Mouse (Mus musculus): ENCODE results near the gene A630089N07Rik. TPM values are rescaled to one million over a fixed set of nuclear protein-coding genes. Genes with fewer than 3 reads are reported as not detected.
"Not testable (repeated sequence)": the region's sequence is repeated elsewhere in the genome, so short reads cannot be mapped to it uniquely, and the experiment has no call there.

The A630089N07Rik gene
- polyA plus RNA-seq (2015; fragmentation: Nextera tagmentation; extraction: Ambion mirVana), result 19.9 and 24.9 TPM in 2 replicates

- H3K4me3 ChIP-seq (ENCODE audit: low read length), result peak within 1 kb of the TSS; percentile 72
- not testable (repeated sequence) for H3K9me3 ChIP-seq (ENCODE audit: low read length); H3K4me1 ChIP-seq (ENCODE audit: insufficient read depth, low read length); H3K27me3 ChIP-seq (ENCODE audit: insufficient read depth, low read length); H3K36me3 ChIP-seq (ENCODE audit: insufficient read depth, low read length)
- peak within 1 kb of the TSS; percentile 76 for H3K9ac ChIP-seq (replicated peaks; ENCODE audit: low read length)
- peak within 1 kb of the TSS; percentile 67 for H3K4me2 ChIP-seq (replicated peaks; ENCODE audit: low read depth, low read length)
- peak within 1 kb of the TSS; percentile 88 for H3K27ac ChIP-seq (ENCODE audit: low read length)
- WGBS, result under 1% methylated on average over 25 of the region's 25 CpGs
- ATAC-seq (ENCODE audit: low FRiP score, low TSS enrichment), result peak; percentile 99
Measured at GRCm38 (mm10) chr16:98081889-98082818, at the start of gene A630089N07Rik. Gene A630089N07Rik (minus strand): TSS chr16:98082450.

GRCm38 (mm10) chr16:98107109-98107508 lies 24.9 kb upstream of the A630089N07Rik start:
- Histone ChIP-seq H3K27ac (ENCODE audit: low read length) (no peak overlapping the region), H3K4me1 (ENCODE audit: insufficient read depth, low read length) (no peaks in the 10 kb centered on the region), H3K4me3 (ENCODE audit: low read length) (no peak overlapping the region), H3K27me3 (ENCODE audit: insufficient read depth, low read length) (no peaks in the 10 kb centered on the region), H3K4me2 (replicated peaks; ENCODE audit: low read depth, low read length) (no peak overlapping the region), H3K9me3 (ENCODE audit: low read length) (0 out of 2 replicates have a peak, but pooled peaks cover 5% of the 10 kb centered on the region), H3K36me3 (ENCODE audit: insufficient read depth, low read length) (no peaks in the 10 kb centered on the region), H3K9ac (replicated peaks; ENCODE audit: low read length) (0 out of 2 replicates have a peak overlapping the region, but pooled peaks have one; percentile 1)
- no peak for ATAC-seq (ENCODE audit: low FRiP score, low TSS enrichment)
- WGBS, result 95% methylated on average over 11 of the region's 11 CpGs

GRCm38 (mm10) chr16:98081550-98081888 lies 731 bp downstream of the A630089N07Rik start:
- not testable (repeated sequence) for H3K36me3 ChIP-seq (ENCODE audit: insufficient read depth, low read length); H3K9me3 ChIP-seq (ENCODE audit: low read length); H3K27me3 ChIP-seq (ENCODE audit: insufficient read depth, low read length); H3K4me1 ChIP-seq (ENCODE audit: insufficient read depth, low read length)
- peak overlapping the region; percentile 67 for H3K4me2 ChIP-seq (replicated peaks; ENCODE audit: low read depth, low read length)
- peak; percentile 46; the same call in 1 of the 2 replicates for ATAC-seq (ENCODE audit: low FRiP score, low TSS enrichment)
- H3K4me3 ChIP-seq (ENCODE audit: low read length), result peak overlapping the region; percentile 72
- peak overlapping the region; percentile 76 for H3K9ac ChIP-seq (replicated peaks; ENCODE audit: low read length)
- 2% methylated on average over 9 of the region's 9 CpGs for WGBS
- peak overlapping the region; percentile 88 for H3K27ac ChIP-seq (ENCODE audit: low read length)

GRCm38 (mm10) chr16:98081140-98081539 lies 1.1 kb downstream of the A630089N07Rik start:
- peak overlapping the region; percentile 67 for H3K4me2 ChIP-seq (replicated peaks; ENCODE audit: low read depth, low read length)
- peak overlapping the region; percentile 76 for H3K9ac ChIP-seq (replicated peaks; ENCODE audit: low read length)
- H3K4me1 ChIP-seq (ENCODE audit: insufficient read depth, low read length); H3K36me3 ChIP-seq (ENCODE audit: insufficient read depth, low read length); ATAC-seq (ENCODE audit: low FRiP score, low TSS enrichment); H3K9me3 ChIP-seq (ENCODE audit: low read length); H3K27me3 ChIP-seq (ENCODE audit: insufficient read depth, low read length); H3K27ac ChIP-seq (ENCODE audit: low read length): not testable (repeated sequence)
- H3K4me3 ChIP-seq (ENCODE audit: low read length), result peak overlapping the region; percentile 72
- 81% methylated on average over 1 of the region's 1 CpGs for WGBS

- ATAC-seq (ENCODE audit: low FRiP score, low TSS enrichment); H3K4me1 ChIP-seq (ENCODE audit: insufficient read depth, low read length); H3K27me3 ChIP-seq (ENCODE audit: insufficient read depth, low read length); H3K4me2 ChIP-seq (replicated peaks; ENCODE audit: low read depth, low read length); H3K4me3 ChIP-seq (ENCODE audit: low read length); H3K9me3 ChIP-seq (ENCODE audit: low read length); H3K27ac ChIP-seq (ENCODE audit: low read length); H3K9ac ChIP-seq (replicated peaks; ENCODE audit: low read length): not testable (repeated sequence)
- WGBS, result 78% methylated on average over 3 of the region's 3 CpGs
- H3K36me3 ChIP-seq (ENCODE audit: insufficient read depth, low read length), result peaks cover 13% of the 10 kb centered on the region; the same call in 1 of the 2 replicates
Measured at GRCm38 (mm10) chr16:98079382-98079781, 2.9 kb downstream of the A630089N07Rik start.

- no peak overlapping the region for H3K4me3 ChIP-seq (ENCODE audit: low read length)
- 75% methylated on average over 2 of the region's 2 CpGs for WGBS
- H3K9me3 ChIP-seq (ENCODE audit: low read length), result peaks cover 11% of the 10 kb centered on the region; the same call in 1 of the 2 replicates
- H3K4me2 ChIP-seq (replicated peaks; ENCODE audit: low read depth, low read length), result no peak overlapping the region
- H3K27me3 ChIP-seq (ENCODE audit: insufficient read depth, low read length), result no peaks in the 10 kb centered on the region
- no peak overlapping the region for H3K27ac ChIP-seq (ENCODE audit: low read length)
- H3K4me1 ChIP-seq (ENCODE audit: insufficient read depth, low read length), result no peaks in the 10 kb centered on the region
- H3K36me3 ChIP-seq (ENCODE audit: insufficient read depth, low read length), result peaks cover 18% of the 10 kb centered on the region; the same call in 1 of the 2 replicates
- no peak overlapping the region for H3K9ac ChIP-seq (replicated peaks; ENCODE audit: low read length)
- ATAC-seq (ENCODE audit: low FRiP score, low TSS enrichment), result no peak
Measured at GRCm38 (mm10) chr16:98041676-98042075, 40.6 kb downstream of the A630089N07Rik start.

- not testable (repeated sequence) for H3K36me3 ChIP-seq (ENCODE audit: insufficient read depth, low read length); H3K4me2 ChIP-seq (replicated peaks; ENCODE audit: low read depth, low read length); H3K27ac ChIP-seq (ENCODE audit: low read length); H3K4me3 ChIP-seq (ENCODE audit: low read length); ATAC-seq (ENCODE audit: low FRiP score, low TSS enrichment); H3K27me3 ChIP-seq (ENCODE audit: insufficient read depth, low read length); H3K9ac ChIP-seq (replicated peaks; ENCODE audit: low read length); H3K4me1 ChIP-seq (ENCODE audit: insufficient read depth, low read length)
- 93% methylated on average over 2 of the region's 2 CpGs for WGBS
- peaks cover 15% of the 10 kb centered on the region for H3K9me3 ChIP-seq (ENCODE audit: low read length)
Measured at GRCm38 (mm10) chr16:98034971-98035370, 47.3 kb downstream of the A630089N07Rik start.

GRCm38 (mm10) chr16:98026186-98026585 lies 56.1 kb downstream of the A630089N07Rik start:
- not testable (repeated sequence) for H3K4me2 ChIP-seq (replicated peaks; ENCODE audit: low read depth, low read length); ATAC-seq (ENCODE audit: low FRiP score, low TSS enrichment); H3K4me1 ChIP-seq (ENCODE audit: insufficient read depth, low read length); H3K27me3 ChIP-seq (ENCODE audit: insufficient read depth, low read length); H3K4me3 ChIP-seq (ENCODE audit: low read length); H3K9ac ChIP-seq (replicated peaks; ENCODE audit: low read length); H3K27ac ChIP-seq (ENCODE audit: low read length)
- peaks cover 15% of the 10 kb centered on the region for H3K36me3 ChIP-seq (ENCODE audit: insufficient read depth, low read length)
- peaks cover 28% of the 10 kb centered on the region for H3K9me3 ChIP-seq (ENCODE audit: low read length)
- WGBS, result 82% methylated on average over 8 of the region's 8 CpGs

- no peak for ATAC-seq (ENCODE audit: low FRiP score, low TSS enrichment)
- 91% methylated on average over 2 of the region's 2 CpGs for WGBS
- Histone ChIP-seq H3K4me1 (ENCODE audit: insufficient read depth, low read length) (no peaks in the 10 kb centered on the region), H3K9me3 (ENCODE audit: low read length) (peaks cover 28% of the 10 kb centered on the region), H3K4me2 (replicated peaks; ENCODE audit: low read depth, low read length) (no peak overlapping the region), H3K4me3 (ENCODE audit: low read length) (no peak overlapping the region), H3K36me3 (ENCODE audit: insufficient read depth, low read length) (peaks cover 17% of the 10 kb centered on the region), H3K27ac (ENCODE audit: low read length) (no peak overlapping the region), H3K27me3 (ENCODE audit: insufficient read depth, low read length) (no peaks in the 10 kb centered on the region), H3K9ac (replicated peaks; ENCODE audit: low read length) (no peak overlapping the region)
Measured at GRCm38 (mm10) chr16:98022657-98023345, 59.4 kb downstream of the A630089N07Rik start.
